Mouse (Mus musculus) telencephalon, adult 2 months (tissue): Measurements from ENCODE around the gene Calhm1.

ENCODE experiments used
- DNase-seq: peaks from one replicate; pipeline ENCODE4 v3.0.0-alpha.2; 2011; ENCODE audit warnings: low read depth, low spot score

The Calhm1 gene

GRCm38 (mm10) chr19:47144154-47144553 lies at the start of gene Calhm1:
Calhm1 (minus strand) TSS chr19:47144254.
- DNase-seq, result no peak

- no peak for DNase-seq
Observed at GRCm38 (mm10) chr19:47192158-47192557, 48.1 kb upstream of the Calhm1 start.

DNA sequence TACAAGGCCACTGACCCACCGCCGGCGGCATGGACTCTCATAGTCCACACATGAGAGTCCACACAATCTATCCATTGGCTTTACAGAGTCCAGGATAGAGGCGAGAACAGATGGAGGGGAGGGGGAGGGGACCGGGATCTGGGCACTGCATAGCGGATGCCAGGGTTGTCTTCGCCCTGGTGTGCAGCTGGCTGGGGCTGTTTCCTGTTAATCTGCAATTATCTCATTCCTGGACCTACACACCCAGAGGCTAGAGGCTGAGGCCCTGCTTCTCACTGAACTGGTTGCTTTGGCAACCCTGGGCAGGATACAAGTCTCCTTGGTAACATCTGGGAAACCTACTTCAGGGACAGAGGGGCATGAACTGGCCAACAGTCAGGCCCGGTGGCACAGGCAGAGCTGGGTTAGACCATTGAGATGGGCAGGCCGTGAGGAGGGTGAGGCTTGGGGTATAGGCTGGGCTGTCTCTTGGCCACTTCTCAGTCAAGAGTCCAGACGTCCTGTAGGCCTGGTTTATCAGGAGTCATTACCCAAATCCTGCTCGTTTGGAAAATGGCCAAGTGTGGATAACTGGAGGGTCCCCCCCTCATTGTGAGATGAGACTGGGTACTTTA lies 44.6 kb upstream of the Calhm1 start:
- no peak for DNase-seq

GRCm38 (mm10) chr19:47186514-47187275 lies 42.6 kb upstream of the Calhm1 start:
- no peak for DNase-seq

DNA sequence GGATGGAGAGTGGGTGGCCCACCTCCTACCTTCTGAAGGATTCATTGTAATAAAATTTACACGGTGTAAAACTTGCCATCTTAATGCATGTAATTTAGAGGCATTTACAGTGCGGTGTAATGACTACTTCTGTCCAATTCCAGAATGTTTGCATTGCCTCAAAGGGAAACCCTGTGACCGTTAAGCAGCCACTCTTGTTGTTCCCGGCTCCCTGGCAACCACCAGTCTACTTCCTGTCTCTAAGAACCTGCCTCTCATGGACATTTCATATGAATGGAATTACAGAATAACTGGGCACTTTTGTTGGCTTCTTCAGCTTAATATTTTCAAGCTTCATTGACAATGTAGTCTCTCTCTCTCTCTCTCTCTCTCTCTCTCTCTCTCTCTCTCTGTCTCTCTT lies 40.7 kb upstream of the Calhm1 start:
- no peak for DNase-seq

DNA sequence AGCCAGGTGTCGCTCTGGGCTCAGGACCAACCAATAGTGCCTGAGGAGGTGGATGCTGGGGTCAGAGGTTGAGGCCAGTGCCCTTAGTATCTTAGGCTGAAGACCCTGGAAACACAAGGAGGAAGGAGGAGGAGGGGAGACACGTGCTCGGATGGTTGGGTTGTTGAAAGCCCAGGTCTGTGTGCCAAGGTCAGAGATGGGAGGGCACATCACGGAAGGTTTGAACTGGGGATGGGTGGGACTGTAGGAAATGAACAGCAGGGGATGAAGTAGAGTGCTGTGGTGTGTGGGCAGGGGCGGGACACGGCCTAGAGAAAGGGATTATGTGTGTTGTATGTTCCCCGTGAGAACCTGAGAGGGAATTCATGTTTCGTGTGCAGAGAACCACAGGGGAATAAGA lies 40.2 kb upstream of the Calhm1 start:
- DNase-seq, result no peak

- no peak for DNase-seq
Observed at GRCm38 (mm10) chr19:47180011-47180410, 36.0 kb upstream of the Calhm1 start.

- no peak for DNase-seq
Observed at GRCm38 (mm10) chr19:47179272-47179809, 35.3 kb upstream of the Calhm1 start.

DNA sequence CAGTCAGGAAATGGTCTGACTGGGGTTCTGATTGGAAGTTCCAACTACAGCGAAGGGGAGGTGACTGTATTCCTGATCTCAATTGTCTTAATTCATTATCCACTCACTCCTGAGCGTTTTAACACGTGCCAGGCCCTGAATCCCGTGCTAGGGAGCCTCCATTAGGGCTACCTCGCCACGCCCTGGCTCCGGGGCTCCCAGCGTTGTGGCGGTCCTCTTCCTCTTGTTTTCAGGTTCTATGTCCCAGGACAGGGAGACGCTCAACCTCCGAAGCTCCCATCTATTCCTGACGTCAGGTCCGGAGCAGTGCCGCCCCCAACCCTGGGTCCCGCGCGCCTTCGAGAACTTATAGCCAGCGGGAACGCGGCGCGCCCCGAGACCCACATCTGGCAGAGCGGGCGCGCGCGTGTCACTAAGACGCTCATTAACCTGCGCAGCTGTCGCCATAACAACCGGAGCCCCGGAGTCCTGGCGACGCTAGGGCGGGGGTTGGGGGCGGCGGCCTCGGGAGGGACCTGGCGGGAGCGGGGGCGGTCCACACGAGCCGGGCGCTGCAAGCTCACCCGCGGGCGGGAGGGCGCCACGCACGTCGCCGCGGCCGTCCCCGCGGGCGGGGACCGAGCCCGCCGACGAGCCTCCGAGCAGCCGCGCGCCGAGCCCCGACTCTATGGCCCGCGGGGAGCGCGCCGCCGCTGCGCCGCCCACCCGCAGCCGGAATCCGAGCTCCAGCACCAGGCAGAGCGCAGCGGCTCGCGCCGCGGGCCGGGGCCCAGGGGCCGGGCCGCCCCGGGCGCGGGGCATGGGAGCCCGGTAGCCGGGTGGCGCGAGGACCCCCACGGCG lies 34.6 kb upstream of the Calhm1 start, which contains the start of gene Neurl1a:
Neurl1a (plus strand) TSS at position 390 of the 841 bp plus-strand sequence.
- DNase-seq, result no peak

DNA sequence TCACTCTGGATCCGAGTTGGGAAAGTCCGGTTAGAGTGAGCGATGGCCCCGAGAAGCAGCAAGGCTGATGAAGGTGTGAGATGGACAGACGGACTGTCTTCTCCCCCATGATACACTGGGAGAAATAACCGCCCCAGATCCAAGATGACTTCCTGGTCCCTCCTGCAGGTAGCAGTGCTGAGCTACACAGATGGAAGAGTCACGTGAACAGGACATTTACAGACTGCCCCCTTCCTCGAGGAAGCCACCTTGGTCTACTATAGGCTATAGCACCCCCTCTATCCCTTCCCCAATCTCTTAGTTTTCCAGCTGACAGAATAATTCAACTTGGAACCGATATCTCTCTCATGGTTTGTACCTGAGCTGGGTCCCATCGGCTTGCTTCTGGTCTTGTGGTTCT lies 33.9 kb upstream of the Calhm1 start:
- no peak for DNase-seq

DNA sequence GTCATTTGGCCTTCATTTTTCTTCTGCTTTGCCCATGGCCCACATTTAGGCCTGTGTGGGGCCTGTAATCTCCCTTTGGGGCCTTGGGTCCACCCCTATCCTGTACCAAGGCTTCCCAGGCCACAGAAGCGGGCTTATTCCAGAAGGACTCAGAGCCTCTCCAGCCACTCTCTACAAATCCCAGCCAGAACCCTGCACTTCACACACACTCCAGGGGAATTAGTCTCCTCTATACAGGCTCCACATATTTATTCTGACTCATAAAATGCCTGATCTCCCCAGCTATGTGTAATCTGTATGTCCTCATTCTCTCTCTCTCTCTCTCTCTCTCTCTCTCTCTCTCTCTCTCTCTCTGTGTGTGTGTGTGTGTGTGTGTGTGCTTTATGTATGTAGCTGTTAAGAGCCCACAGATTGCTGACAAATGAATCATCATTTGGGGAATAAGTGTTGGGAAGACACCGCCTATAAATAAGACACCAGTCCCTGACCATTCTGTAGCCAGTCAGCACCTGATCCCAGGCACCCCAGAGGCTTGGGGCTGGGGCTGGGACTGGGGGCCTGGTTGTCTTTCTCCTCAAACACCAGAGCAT lies 33.0 kb upstream of the Calhm1 start:
- DNase-seq, result no peak

GRCm38 (mm10) chr19:47175472-47175871 lies 31.4 kb upstream of the Calhm1 start:
- no peak for DNase-seq

DNA sequence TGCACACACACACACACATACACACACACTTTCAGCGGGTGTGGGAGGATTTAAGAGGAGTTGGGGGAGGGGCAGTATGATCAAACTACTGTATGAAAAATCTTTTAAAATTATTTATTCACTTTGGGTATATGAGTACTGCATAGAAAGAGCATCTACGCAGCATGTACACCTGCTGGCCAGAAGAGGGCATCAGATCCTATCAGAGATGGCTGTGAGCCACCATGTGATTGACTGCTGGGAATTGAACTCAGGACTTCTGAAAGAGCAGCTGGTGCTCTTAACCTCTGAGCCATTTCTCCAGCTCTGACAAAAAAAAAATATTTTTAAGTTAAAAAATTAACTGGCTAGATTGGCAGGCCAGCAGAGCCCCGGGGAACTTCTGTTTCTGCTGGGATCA lies 30.5 kb upstream of the Calhm1 start:
- DNase-seq, result no peak

GRCm38 (mm10) chr19:47168793-47169412 lies 24.8 kb upstream of the Calhm1 start:
- DNase-seq, result no peak

- no peak for DNase-seq
Observed at GRCm38 (mm10) chr19:47168223-47168622, 24.2 kb upstream of the Calhm1 start.

DNA sequence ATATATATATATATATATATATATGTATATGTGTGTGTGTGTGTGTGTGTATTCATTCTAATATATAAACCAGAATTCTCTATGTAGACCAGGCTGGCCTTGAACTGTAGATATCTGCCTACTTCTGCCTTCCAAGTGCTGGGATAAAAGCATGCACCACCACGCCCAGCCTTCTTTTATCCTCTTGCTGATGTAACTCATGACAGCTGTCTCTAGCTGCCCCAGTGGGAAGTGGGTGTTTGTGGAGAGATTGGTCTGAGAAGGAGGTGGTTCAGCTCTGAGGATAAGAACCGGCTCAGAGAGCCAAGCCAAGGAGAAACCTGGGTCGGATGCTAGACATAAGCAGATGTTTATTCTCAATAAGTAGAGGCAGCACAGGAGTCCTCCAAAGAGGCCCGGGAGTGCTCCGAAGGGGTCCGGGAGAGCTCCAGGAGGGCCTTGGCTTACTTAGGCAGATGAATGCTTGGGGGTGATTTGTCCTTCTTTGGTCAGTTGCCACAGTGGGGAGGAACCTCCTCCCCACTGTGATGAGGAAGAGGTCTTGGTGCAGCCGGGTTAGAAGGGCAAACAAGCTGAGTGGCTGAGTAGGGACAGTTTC lies 23.7 kb upstream of the Calhm1 start:
- DNase-seq, result no peak

DNA sequence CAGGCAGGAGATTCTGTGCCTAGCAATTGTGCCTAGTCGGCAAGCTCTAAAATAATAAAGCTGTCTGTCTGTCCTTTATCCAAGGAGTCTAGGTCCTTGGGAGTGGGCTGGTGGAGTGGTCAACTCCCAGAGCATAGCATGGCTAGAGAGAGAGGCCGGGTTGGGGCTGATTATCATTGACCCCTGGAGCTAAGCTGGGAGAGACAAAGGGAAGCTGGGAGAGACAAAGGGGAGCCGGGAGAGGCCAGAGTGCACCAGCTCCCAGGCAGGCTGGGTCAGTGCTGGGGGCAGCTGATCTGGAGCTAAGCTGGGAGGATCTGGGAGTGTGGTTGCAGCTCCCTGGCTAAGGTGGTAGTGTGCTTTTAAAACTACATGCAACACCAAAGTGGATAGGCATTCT lies 22.7 kb upstream of the Calhm1 start:
- no peak for DNase-seq

GRCm38 (mm10) chr19:47163176-47163744 lies 19.2 kb upstream of the Calhm1 start:
- no peak for DNase-seq

DNA sequence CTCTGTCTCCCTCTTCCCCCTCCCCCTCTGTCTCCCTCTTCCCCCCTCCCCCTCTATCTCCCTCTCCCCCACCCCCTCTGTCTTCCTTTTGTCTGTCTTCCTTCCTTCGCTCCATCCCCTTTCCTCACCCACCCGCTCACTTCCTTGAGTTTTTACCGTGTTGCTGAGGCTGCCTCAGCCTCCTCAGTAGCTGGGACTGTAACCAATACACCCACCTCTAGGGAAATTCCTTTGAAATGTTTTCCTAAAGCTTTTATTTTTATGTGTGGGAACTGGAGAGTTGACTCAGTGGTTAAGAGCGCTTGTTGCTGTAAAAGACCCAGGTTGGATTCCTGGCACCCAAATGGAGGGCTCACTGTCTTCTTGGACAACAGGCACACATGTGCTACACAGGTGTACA lies 17.6 kb upstream of the Calhm1 start:
- no peak for DNase-seq

GRCm38 (mm10) chr19:47157664-47158063 lies 13.6 kb upstream of the Calhm1 start, which contains the start of gene Calhm3:
Calhm3 (minus strand) TSS chr19:47157764.
- DNase-seq, result no peak
